Mouse (Mus musculus) thymus, postnatal 10 days (tissue): ENCODE results near the gene Fgf23.

ENCODE experiments used
- DNase-seq, 2 experiments: peaks; one replicate each; pipeline ENCODE4 v3.0.0; 2021; ENCODE audit warnings: low spot score in 2 of 2

Gene Fgf23

DNA sequence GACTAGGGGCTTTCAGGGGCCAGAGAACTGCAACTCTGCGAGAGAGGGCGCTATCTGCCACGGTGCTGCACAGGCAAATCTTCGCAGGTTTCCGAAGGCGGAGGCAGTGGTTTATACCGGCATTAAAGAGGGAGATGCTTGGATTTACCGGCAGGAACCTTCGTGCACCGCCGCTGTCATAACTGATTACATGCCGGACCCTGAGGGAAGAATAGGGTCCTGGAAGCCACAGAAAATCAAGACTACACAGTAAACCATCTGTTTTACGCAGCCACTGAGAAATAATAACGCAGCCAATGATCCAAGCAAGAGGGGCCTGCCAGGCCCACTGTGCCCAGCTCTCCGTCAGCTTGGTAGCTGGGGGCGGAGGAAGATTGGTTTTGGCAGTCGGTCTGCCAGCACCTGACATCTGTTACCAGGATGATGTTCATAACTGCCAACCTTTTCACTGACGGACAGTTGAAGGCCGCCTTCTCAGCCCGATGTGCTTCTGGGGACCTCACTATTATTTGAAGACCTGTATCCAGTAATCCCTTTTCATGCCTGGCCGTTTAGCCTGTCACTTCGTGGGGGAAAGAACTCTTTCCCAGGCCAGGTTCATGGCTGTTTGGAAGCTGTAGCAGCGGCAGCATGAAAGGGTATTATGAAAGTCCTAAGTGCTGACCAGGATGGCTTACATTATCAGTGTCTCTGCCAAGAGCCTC is 42.2 kb downstream of the Fgf23 start:
- no peak for DNase-seq

DNA sequence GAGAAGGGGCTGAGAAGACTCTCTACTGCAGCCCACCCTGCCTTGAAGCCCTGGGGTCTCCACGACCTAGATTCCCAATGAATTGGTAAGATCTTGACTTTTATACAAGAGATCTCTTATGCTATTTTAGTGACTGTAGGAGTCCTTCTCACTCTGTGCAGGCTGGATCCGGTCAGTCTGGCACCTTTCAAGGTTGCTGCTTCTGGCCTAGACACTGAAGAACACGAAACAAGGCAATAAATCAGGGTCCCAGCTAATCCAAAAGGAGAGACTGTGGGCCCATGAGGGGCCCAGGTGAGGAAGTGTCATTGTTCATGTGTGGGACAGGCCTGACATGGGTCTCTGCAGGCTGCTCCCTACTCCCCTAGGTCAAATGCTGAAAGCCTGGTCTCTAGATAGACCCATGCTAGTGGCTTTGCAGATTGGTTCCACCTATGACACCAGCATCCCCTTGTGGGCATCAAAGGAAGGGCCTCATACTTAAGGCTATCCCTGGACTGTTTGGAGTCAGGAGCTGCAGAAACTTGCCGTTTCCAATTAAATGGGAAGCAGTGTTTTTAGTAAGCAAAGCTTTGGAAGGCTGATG is 49.6 kb downstream of the Fgf23 start:
- no peak for DNase-seq

DNA sequence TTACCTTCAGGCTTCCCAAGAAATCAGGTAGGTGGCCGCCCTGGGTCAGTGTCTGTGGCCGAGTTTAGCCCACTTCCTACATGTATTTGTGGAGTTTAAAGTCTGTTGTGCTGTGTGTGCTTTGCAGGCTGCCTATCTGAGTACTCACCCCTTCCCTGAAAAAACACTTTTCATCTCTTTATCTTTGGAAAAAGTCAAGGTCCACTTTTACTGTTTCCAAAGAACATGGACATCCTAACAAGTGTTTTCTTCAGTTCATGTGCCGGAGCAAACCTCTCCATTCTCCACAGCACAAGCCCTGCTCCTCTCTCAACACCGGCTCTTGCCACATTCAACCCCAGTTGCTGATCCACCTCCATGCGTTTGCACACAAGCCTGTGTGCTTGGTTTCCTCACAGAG is 50.3 kb downstream of the Fgf23 start:
- DNase-seq = no peak

DNA sequence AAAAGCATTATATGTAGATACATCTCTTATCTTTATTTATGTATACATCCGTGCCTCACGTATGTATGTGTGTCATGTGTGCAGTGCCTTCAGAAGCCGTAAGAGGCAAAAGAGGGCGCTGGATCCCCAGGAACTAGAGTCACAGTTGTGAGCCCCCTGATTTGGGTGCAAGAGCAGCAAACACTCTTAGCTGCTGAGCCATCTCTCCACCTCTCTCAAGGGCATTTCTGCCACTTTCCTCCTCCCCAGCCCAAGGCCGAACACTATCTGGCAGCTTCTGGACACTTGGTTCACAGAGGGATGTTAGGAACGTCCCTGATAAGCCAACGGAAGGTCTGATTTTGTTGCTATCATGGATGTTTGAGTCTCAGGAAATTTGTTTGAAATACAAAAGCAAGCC is 50.8 kb downstream of the Fgf23 start:
- DNase-seq = no peak

DNA sequence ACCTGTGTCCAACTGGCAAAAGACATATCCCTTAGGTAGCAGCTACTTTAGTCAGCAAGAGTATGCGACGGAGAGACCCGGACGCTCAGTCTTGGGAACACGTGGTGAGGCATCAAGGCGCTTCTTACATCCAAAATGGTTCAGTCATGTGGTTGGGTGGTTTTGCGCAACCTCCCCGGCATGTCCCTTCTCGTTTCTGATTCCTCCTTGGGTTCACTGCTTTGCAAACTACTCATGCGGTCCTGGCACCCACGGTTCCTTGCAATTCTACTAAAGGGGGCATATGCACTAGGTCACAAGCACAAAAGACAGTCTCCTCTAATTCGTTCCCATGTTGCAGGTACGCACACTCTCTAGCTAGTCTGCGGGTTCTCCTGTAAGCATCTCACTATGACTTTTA is 57.0 kb downstream of the Fgf23 start:
- DNase-seq = no peak

DNA sequence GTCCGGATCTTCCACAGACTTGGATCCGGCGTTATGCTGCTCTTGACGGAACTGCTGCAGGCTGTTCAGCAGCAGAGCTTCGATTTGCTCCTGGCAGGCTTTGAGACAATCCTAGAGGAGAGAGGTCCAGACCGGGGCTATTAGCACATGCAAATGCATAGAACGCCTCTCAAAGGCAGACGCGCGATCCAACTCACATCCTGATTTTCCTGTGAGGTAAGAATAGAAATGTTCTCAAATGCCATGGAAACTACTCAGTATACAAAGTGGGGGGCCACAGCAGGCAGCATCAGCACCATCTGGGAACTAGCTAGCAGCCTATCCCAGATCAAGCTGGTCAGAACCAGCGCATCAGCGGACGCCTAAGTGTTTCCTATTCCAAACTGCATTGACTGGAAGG is 57.7 kb downstream of the Fgf23 start:
- no peak for DNase-seq
